Mouse (Mus musculus) lung, embryonic 14.5 days (tissue): ENCODE data around the gene Palm3. TPM values are rescaled to one million over a fixed set of nuclear protein-coding genes. Genes with fewer than 3 reads are reported as not detected.

Source experiments
- ATAC-seq: fragments of 200-750 bp; cut with Nextera tagmentation; 2 replicates; pipeline ENCODE4 v1.8.0; 2017; ENCODE audit warnings: mild to moderate bottlenecking, moderate TSS enrichment, moderate library complexity; ENCODE audit not compliant: insufficient read depth
- DNase-seq: peaks from one replicate; pipeline ENCODE4 v3.0.0-alpha.2; 2015
- H3K27ac ChIP-seq: fragments of 300-500 bp; sonication (generic); 2 replicates; pipeline ENCODE4 v1.5.1; 2014; ENCODE audit warnings: low read depth, mild to moderate bottlenecking, moderate library complexity
- H3K27me3 ChIP-seq: fragments of 300-500 bp; sonication (generic); 2 replicates; pipeline ENCODE4 v1.6.1; 2014; ENCODE audit warnings: low read length, control low read depth; ENCODE audit not compliant: insufficient read depth
- H3K36me3 ChIP-seq: fragments of 300-500 bp; sonication (generic); 2 replicates; pipeline ENCODE4 v1.6.1; 2014; ENCODE audit warnings: control low read depth; ENCODE audit not compliant: insufficient read depth
- H3K4me1 ChIP-seq: fragments of 300-500 bp; sonication (generic); 2 replicates; pipeline ENCODE4 v1.6.1; 2014; ENCODE audit warnings: antibody characterized with exemption, control low read depth; ENCODE audit not compliant: insufficient read depth
- H3K4me2 ChIP-seq: fragments of 300-500 bp; sonication (generic); 2 replicates; pipeline ENCODE4 v1.6.1; 2014; ENCODE audit warnings: mild to moderate bottlenecking
- H3K4me3 ChIP-seq: fragments of 300-500 bp; sonication (generic); 2 replicates; pipeline ENCODE4 v1.5.1; 2014; ENCODE audit warnings: low read depth, low read length
- H3K9ac ChIP-seq: fragments of 300-500 bp; sonication (generic); 2 replicates; pipeline ENCODE4 v1.6.1; 2014
- H3K9me3 ChIP-seq: fragments of 300-500 bp; sonication (generic); 2 replicates; pipeline ENCODE4 v1.6.1; 2016; ENCODE audit warnings: low read depth, low read length, control low read depth
- CTCF ChIP-seq: IDR thresholded peaks from 2 replicates; pipeline ENCODE4 v1.5.1; 2016; ENCODE audit warnings: antibody characterized with exemption, low read depth
- WGBS: fragments of 180-500 bp; shearing (Covaris S2); extraction: QIAGEN DNeasy Blood & Tissue Kit; methylation state at CpG from one replicate; pipeline ENCODE4 v1.1.7; 2014; 5-methylcytosine and 5-hydroxymethylcytosine counted together
- polyA plus RNA-seq: library from polyadenylated mRNA; unstranded; fragments of >200 nt; fragmentation: Nextera tagmentation; extraction: Ambion mirVana; gene quantifications from 2 replicates; pipeline ENCODE4 v1.2.1, GENCODE M21; 2014

The Palm3 gene
- polyA plus RNA-seq, 1 experiment from 2014 or later, result 2.9 TPM

DNA sequence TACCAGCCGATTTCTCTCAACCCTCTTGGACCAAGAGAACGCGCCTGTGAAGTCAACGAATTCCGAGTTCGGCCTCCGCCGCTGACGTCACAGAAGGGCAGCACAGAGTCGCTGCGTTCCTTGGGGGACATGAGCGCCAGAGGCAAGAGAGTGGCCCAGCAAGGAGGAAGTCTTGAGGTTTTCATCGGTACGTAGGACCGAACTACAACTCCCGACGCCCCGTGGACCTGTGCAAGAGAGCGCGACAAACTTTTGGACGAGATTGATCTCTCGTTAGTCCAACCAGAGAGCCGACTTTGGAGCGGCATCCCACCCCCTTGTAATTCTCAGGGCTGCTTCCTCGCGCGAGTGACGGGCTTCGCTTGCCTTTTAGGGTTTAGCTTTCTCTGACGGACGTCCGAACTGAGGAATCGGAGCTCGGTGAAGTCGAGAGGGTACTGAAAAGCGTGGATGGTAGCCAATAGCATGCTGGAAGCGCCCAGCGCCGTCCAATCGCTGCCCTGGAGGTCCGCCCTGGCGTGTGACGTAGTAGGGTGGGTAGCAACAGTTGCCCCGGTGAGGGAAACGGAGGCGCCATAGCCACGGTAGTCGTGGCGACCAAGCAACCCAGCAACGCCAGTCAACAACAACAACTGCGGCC lies 45.1 kb downstream of the Palm3 start, which contains the start of gene Rfx1:
Gene Rfx1, plus strand, starts transcription at position 544 of the 640 bp plus-strand sequence.
- peak; percentile 98 for ATAC-seq
- Histone ChIP-seq H3K27me3 (no peaks in the 10 kb centered on the region), H3K4me1 (peaks cover 19% of the 10 kb centered on the region; the same call in 1 of the 2 replicates), H3K36me3 (no peaks in the 10 kb centered on the region), H3K9ac (peak within 1 kb of the TSS; percentile 89), H3K27ac (peak within 1 kb of the TSS; percentile 98), H3K4me2 (peak within 1 kb of the TSS; percentile 80), H3K4me3 (peak within 1 kb of the TSS; percentile 96), H3K9me3 (no peaks in the 10 kb centered on the region)
- TF ChIP-seq CTCF, result no peak
- 0% methylated on average over 50 of the region's 51 CpGs for WGBS
- peak; percentile 100 for DNase-seq

- no peaks in the 10 kb centered on the region for H3K27me3 ChIP-seq
- ATAC-seq (peak; percentile 68), DNase-seq (peak; percentile 95)
- peak overlapping the region; percentile 96 for H3K4me3 ChIP-seq
- TF ChIP-seq CTCF, result no peak
- peak overlapping the region; percentile 98 for H3K27ac ChIP-seq
- no peaks in the 10 kb centered on the region for H3K36me3 ChIP-seq
- no peaks in the 10 kb centered on the region for H3K9me3 ChIP-seq
- H3K4me2 ChIP-seq, result peak overlapping the region; percentile 80
- H3K9ac ChIP-seq, result peak overlapping the region; percentile 89
- 2% methylated on average over 57 of the region's 58 CpGs for WGBS
- peaks cover 19% of the 10 kb centered on the region; the same call in 1 of the 2 replicates for H3K4me1 ChIP-seq
These were observed 45.8 kb downstream of the Palm3 start for GRCm38 (mm10) chr8:84067047-84067573.

- 0 out of 2 replicates have a peak overlapping the region, but pooled peaks have one; percentile 10 for H3K27ac ChIP-seq
- peak overlapping the region; percentile 96 for H3K4me3 ChIP-seq
- no peak for ATAC-seq
- no peaks in the 10 kb centered on the region for H3K27me3 ChIP-seq
- whole genome bisulfite sequencing, result 71% methylated on average over 7 of the region's 7 CpGs
- H3K4me2 ChIP-seq, result peak overlapping the region; percentile 80
- no peak for TF ChIP-seq CTCF
- peaks cover 19% of the 10 kb centered on the region; the same call in 1 of the 2 replicates for H3K4me1 ChIP-seq
- no peaks in the 10 kb centered on the region for H3K36me3 ChIP-seq
- no peak for DNase-seq
- no peak overlapping the region for H3K9ac ChIP-seq
- no peaks in the 10 kb centered on the region for H3K9me3 ChIP-seq
These were observed 46.6 kb downstream of the Palm3 start for GRCm38 (mm10) chr8:84067911-84068310.

DNA sequence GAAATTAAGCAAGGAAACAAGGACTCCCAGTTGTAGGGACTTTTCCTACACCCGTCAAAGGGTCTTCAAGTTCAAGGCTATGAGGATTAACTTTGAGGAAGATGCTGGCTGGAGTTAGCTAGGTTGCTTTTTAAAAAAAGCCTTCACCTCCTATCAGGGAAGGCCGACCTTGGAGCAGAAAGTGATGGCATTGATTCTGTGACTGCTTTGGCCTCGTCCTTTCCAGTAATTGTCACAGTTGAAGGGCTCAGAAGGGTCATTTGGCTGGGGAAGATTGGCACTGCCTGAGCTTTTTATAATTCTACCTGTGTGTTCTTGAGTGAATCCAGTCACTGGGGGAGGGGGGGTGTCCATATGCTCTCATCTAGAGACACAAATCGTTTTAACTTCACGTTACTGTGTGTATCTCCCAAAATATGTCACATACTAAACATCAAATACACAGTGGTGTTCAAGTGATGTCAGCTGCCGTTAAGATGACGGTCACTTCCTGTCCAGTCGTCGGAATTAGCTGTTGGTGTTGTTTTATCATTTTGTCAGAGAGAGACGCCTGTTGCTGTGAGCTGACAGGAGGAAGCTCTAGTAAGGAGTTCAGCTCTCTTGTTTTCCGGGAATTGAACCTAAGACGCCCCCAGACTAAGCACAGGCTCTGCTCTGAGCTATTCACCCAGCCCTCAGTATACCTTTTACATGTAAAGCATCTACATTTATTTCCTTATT lies 47.2 kb downstream of the Palm3 start:
- H3K36me3 ChIP-seq, result no peaks in the 10 kb centered on the region
- peaks cover 19% of the 10 kb centered on the region; the same call in 1 of the 2 replicates for H3K4me1 ChIP-seq
- ATAC-seq (no peak), DNase-seq (peak; percentile 81)
- H3K4me3 ChIP-seq, result 0 out of 2 replicates have a peak overlapping the region, but pooled peaks have one; percentile 96
- no peak for TF ChIP-seq CTCF
- H3K27ac ChIP-seq, result peak overlapping the region; percentile 10; the same call in 1 of the 2 replicates
- no peak overlapping the region for H3K9ac ChIP-seq
- no peaks in the 10 kb centered on the region for H3K9me3 ChIP-seq
- no peaks in the 10 kb centered on the region for H3K27me3 ChIP-seq
- 24% methylated on average over 12 of the region's 12 CpGs for WGBS
- H3K4me2 ChIP-seq, result peak overlapping the region; percentile 80

- H3K4me2 ChIP-seq, result no peak overlapping the region; the same call in 1 of the 2 replicates
- 23% methylated on average over 1 of the region's 1 CpGs for WGBS
- H3K27ac ChIP-seq, result no peak overlapping the region
- H3K9me3 ChIP-seq, result no peaks in the 10 kb centered on the region
- no peak for TF ChIP-seq CTCF
- peaks cover 19% of the 10 kb centered on the region; the same call in 1 of the 2 replicates for H3K4me1 ChIP-seq
- ATAC-seq (no peak), DNase-seq (no peak)
- H3K4me3 ChIP-seq, result no peak overlapping the region
- no peak overlapping the region; the same call in 1 of the 2 replicates for H3K9ac ChIP-seq
- H3K36me3 ChIP-seq, result 0 out of 2 replicates have a peak, but pooled peaks cover under 1% of the 10 kb centered on the region
- no peaks in the 10 kb centered on the region for H3K27me3 ChIP-seq
These were observed 47.9 kb downstream of the Palm3 start for GRCm38 (mm10) chr8:84069169-84069568.

DNA sequence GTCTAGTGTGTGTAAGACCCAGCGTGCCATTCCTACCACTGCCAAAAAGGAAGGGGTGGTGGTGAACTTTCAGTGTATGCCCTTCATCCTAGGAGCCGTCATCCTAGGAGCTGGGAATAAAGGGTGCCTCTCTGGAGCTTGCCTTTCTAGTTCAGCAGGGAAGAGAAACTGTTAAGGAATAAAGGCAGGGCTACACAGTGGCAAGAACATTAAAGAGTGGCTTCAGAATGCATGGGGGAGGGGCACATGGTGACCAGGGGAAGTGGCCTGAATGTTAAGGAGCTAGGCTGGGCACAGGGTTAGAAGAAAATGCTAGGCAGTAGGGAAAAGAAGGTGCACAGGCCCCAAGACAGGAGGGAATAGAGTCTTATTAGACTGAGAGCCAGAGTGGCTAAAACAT lies 48.5 kb downstream of the Palm3 start:
- WGBS, result 58% methylated on average over 2 of the region's 2 CpGs
- H3K9ac ChIP-seq, result no peak overlapping the region; the same call in 1 of the 2 replicates
- peaks cover 19% of the 10 kb centered on the region; the same call in 1 of the 2 replicates for H3K4me1 ChIP-seq
- no peaks in the 10 kb centered on the region for H3K27me3 ChIP-seq
- no peak for TF ChIP-seq CTCF
- ATAC-seq (no peak), DNase-seq (no peak)
- H3K36me3 ChIP-seq, result 0 out of 2 replicates have a peak, but pooled peaks cover 3% of the 10 kb centered on the region
- H3K4me2 ChIP-seq, result no peak overlapping the region
- H3K4me3 ChIP-seq, result no peak overlapping the region
- no peaks in the 10 kb centered on the region for H3K9me3 ChIP-seq
- no peak overlapping the region for H3K27ac ChIP-seq

DNA sequence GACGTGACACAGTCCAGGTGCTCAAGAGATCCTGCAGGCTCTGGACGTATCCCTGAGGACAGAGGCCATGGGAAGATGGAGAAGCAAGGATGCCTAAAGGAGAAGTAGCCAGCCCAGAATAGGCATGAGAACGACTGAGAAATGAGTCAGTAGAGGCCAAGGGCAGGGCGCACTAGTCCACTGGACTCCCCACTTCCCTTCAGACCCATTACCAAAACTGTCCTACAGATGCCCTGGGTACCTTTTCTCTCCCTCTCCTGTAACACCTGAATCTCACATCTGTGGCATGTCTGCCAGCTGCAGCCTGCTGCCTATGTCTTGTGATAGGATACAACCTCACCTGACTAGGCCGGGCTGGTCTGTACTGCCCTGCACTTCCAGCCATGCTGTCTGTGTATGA lies 49.0 kb downstream of the Palm3 start:
- no peak for DNase-seq
- no peak for TF ChIP-seq CTCF
- Histone ChIP-seq H3K36me3 (peaks cover 8% of the 10 kb centered on the region; the same call in 1 of the 2 replicates), H3K4me3 (no peak overlapping the region), H3K4me1 (peaks cover 19% of the 10 kb centered on the region; the same call in 1 of the 2 replicates), H3K9me3 (no peaks in the 10 kb centered on the region), H3K4me2 (no peak overlapping the region), H3K9ac (no peak overlapping the region; the same call in 1 of the 2 replicates), H3K27me3 (no peaks in the 10 kb centered on the region), H3K27ac (no peak overlapping the region)
- no peak for ATAC-seq
- 87% methylated on average over 5 of the region's 5 CpGs for WGBS
